Mouse (Mus musculus) erythroblast, embryonic 14.5 days (primary cell): ENCODE measurements around the gene Gm36079.
"Not testable (repeated sequence)": the region's sequence is repeated elsewhere in the genome, so short reads cannot be mapped to it uniquely, and the experiment has no call there.

Experiments
- GATA1 ChIP-seq: IDR thresholded peaks from 2 replicates; pipeline ENCODE4 v1.6.1; 2012; ENCODE audit warnings: low read length, inconsistent platforms, mixed read lengths
- TAL1 ChIP-seq: IDR thresholded peaks from 3 replicates; pipeline ENCODE4 v1.6.1; 2012; ENCODE audit warnings: low read length, inconsistent platforms, mixed read lengths

DNA sequence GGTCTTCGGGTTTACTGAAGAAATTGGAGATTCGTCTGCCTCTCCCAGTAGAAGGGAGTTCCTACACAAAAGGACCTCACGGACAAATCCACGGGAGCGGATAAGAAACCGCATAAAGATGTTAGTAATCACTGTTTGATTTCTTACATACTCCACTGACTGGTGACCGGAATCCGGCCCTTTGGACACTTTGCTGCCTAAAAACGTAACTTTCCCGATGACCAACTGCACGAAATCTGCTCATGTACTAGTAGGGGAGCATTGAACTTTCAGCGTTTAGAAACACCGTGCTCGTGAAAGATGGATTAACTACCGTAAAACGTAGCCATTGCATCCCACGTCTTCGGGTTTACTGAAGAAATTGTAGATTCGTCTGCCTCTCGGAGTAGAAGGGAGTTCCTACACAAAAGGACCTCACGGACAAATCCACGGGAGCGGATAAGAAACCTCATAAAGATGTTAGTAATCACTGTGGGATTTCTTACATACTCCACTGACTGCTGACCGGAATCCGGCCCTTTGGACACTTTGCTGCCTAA is 9.8 kb upstream of the Gm36079 start:
- TF ChIP-seq GATA1, TAL1: not testable (repeated sequence)
